Mouse (Mus musculus): ENCODE measurements around the gene Mllt6. TPM values are rescaled to one million over a fixed set of nuclear protein-coding genes. Genes with fewer than 3 reads are reported as not detected.
"Not testable (repeated sequence)": the region's sequence is repeated elsewhere in the genome, so short reads cannot be mapped to it uniquely, and the experiment has no call there.

Gene Mllt6
- total RNA-seq, 4 experiments from 2014 or later = 53.1 to 99.4 (median 71.8) TPM

GRCm38 (mm10) chr11:97717369-97718280 lies 54.4 kb downstream of the Mllt6 start:
- no peak for DNase-seq

GRCm38 (mm10) chr11:97718281-97718860 lies 55.2 kb downstream of the Mllt6 start:
- no peak for DNase-seq

GRCm38 (mm10) chr11:97719041-97719440 lies 55.8 kb downstream of the Mllt6 start:
- no peak for DNase-seq

GRCm38 (mm10) chr11:97721338-97721737 lies 58.1 kb downstream of the Mllt6 start:
- DNase-seq = no peak

GRCm38 (mm10) chr11:97723709-97724108 lies 60.5 kb downstream of the Mllt6 start:
- DNase-seq = no peak

- DNase-seq = no peak
Observed at GRCm38 (mm10) chr11:97728311-97728710, 65.1 kb downstream of the Mllt6 start.

- no peak for DNase-seq
Observed at GRCm38 (mm10) chr11:97728730-97729129, 65.5 kb downstream of the Mllt6 start.

- no peak for DNase-seq
Observed at GRCm38 (mm10) chr11:97733689-97734088, 70.5 kb downstream of the Mllt6 start.

- DNase-seq = not testable (repeated sequence)
Observed at GRCm38 (mm10) chr11:97734810-97735209, 71.6 kb downstream of the Mllt6 start.

Small RNA genes within 50 kb of the gene (microRNA-seq; reads per million reads assigned to microRNA genes)
- gene Gm24158 (0 to 0.34 reads per million in 2 experiments), gene Mir6927 (0.34 to 0.35 reads per million in 2 experiments)

Other genes with a start within 250 kb of the Mllt6 start
- 10 to 100 TPM; 23.3 to 36.4 (median 31.8) TPM for gene Arhgap23, start 247.9 kb upstream of the Mllt6 start, total RNA-seq (2022)
- gene 4933428G20Rik, start 163.1 kb upstream of the Mllt6 start, total RNA-seq (2022) = under 1 TPM in 3 of 4 experiments, not detected in 1; 0.35 to 0.80 (median 0.45) TPM
- gene Srcin1, start 87.2 kb upstream of the Mllt6 start, total RNA-seq (2022) = 10 to 100 TPM; 10.7 to 37.6 (median 19.9) TPM
- 1 to 10 TPM; 2.1 to 5.4 (median 4.0) TPM for gene Epop, start 33.7 kb upstream of the Mllt6 start, total RNA-seq (2022)
- 100 to 1,000 TPM; 153 to 194 (median 169) TPM for gene Cisd3, start 22.4 kb downstream of the Mllt6 start, total RNA-seq (2022)
- gene Pcgf2, start 37.1 kb downstream of the Mllt6 start, total RNA-seq (2022) = 10 to 100 TPM; 22.2 to 48.5 (median 32.1) TPM
- 100 to 1,000 TPM; 197 to 238 (median 210) TPM for gene Psmb3, start 40.0 kb downstream of the Mllt6 start, total RNA-seq (2022)
- gene Pip4k2b, start 81.3 kb downstream of the Mllt6 start, total RNA-seq (2022) = 10 to 100 TPM; 25.5 to 35.1 (median 32.2) TPM
- 10 to 100 TPM; 22.2 to 26.6 (median 23.1) TPM for gene Cwc25, start 103.1 kb downstream of the Mllt6 start, total RNA-seq (2022)
- under 1 TPM in 3 of 4 experiments, not detected in 1; 0.49 to 0.67 (median 0.62) TPM for gene 1700001P01Rik, start 112.5 kb downstream of the Mllt6 start, total RNA-seq (2022)
- gene Rpl23, start 119.0 kb downstream of the Mllt6 start, total RNA-seq (2022) = 100 to 1,000 TPM; 753 to 943 (median 843) TPM
- gene Lasp1, start 135.6 kb downstream of the Mllt6 start, total RNA-seq (2022) = 100 to 1,000 TPM; 131 to 177 (median 143) TPM
- 1 to 10 TPM; 3.7 to 7.2 (median 6.2) TPM for gene B230217C12Rik, start 177.4 kb downstream of the Mllt6 start, total RNA-seq (2022)
- gene Fbxo47, start 220.7 kb downstream of the Mllt6 start, total RNA-seq (2022) = 1 to 10 TPM in 3 of 4 experiments, under 1 TPM in 1; 0.94 to 1.8 (median 1.2) TPM